Mouse (Mus musculus) heart, adult 2 months (tissue): ENCODE data around the gene Map4. TPM values are rescaled to one million over a fixed set of nuclear protein-coding genes. Genes with fewer than 3 reads are reported as not detected.

Experiments
- DNase-seq, 2 experiments: peaks; one replicate each; pipeline ENCODE4 v3.0.0; 2021
- H3K27ac ChIP-seq: fragments of 200-600 bp; 2 replicates; pipeline ENCODE4 v1.8.1; 2022
- H3K27me3 ChIP-seq: fragments of 200-500 bp; 2 replicates; pipeline ENCODE4 v1.6.1; 2012; ENCODE audit warnings: mild to moderate bottlenecking, low read length, inconsistent platforms, mixed read lengths; ENCODE audit not compliant: control insufficient read depth, insufficient read depth
- H3K36me3 ChIP-seq: fragments of 200-500 bp; 2 replicates; pipeline ENCODE4 v1.6.1; 2012; ENCODE audit warnings: low read length, inconsistent platforms; ENCODE audit not compliant: control insufficient read depth, insufficient read depth
- H3K4me1 ChIP-seq: fragments of 200-500 bp; 2 replicates; pipeline ENCODE4 v1.6.1; 2011; ENCODE audit warnings: low read length; ENCODE audit not compliant: control insufficient read depth, insufficient read depth
- H3K4me3 ChIP-seq: fragments of 200-600 bp; 2 replicates; pipeline ENCODE4 v1.8.1; 2022
- H3K79me2 ChIP-seq: fragments of 200-500 bp; replicated peaks from 2 replicates; pipeline ENCODE4 v1.6.1; 2012; ENCODE audit warnings: mild to moderate bottlenecking, inconsistent platforms, low read length, moderate library complexity, mixed read lengths; ENCODE audit not compliant: control insufficient read depth, insufficient read depth
- H3K9ac ChIP-seq: fragments of 200-500 bp; 2 replicates; pipeline ENCODE4 v1.6.1; 2012; ENCODE audit warnings: low read depth, mild to moderate bottlenecking, control low read depth, inconsistent platforms, low read length, mixed read lengths
- CTCF ChIP-seq: fragments of 200-600 bp; IDR thresholded peaks from 2 replicates; pipeline ENCODE4 v1.8.1; 2022; ENCODE audit warnings: antibody characterized with exemption, mild to moderate bottlenecking, moderate library complexity
- EP300 ChIP-seq: fragments of 200-500 bp; IDR thresholded peaks from 2 replicates; pipeline ENCODE4 v1.6.1; 2011; ENCODE audit warnings: low read depth, low read length, control low read depth; ENCODE audit not compliant: insufficient read depth
- POLR2A ChIP-seq: fragments of 200-500 bp; IDR thresholded peaks from 2 replicates; pipeline ENCODE4 v1.6.1; 2011; ENCODE audit warnings: mild to moderate bottlenecking, low read depth, low read length, control low read depth; ENCODE audit not compliant: insufficient read depth
- WGBS: fragments of 180-500 bp; shearing (Covaris S2); methylation state at CpG from one replicate; pipeline ENCODE4 v1.1.7; 2018; 5-methylcytosine and 5-hydroxymethylcytosine counted together
- intact Hi-C: fragments of 180-260 bp; cut with DNase I; formaldehyde crosslinking; loops from one replicate; pipeline ENCODE4 v1.15.1; 2025
- polyA plus RNA-seq: library from polyadenylated mRNA; depleted of rRNA; stranded (reverse); fragments of >200 nt; gene quantifications from 2 replicates; pipeline ENCODE4 v1.2.3, GENCODE M21; 2012
- total RNA-seq, 2 experiments: library from RNA; stranded (reverse); gene quantifications; 2 replicates each; pipeline ENCODE4 v1.2.3; 2021

Gene Map4
- total and polyA plus RNA-seq, 3 experiments: 183 to 331 (median 279) TPM

DNA sequence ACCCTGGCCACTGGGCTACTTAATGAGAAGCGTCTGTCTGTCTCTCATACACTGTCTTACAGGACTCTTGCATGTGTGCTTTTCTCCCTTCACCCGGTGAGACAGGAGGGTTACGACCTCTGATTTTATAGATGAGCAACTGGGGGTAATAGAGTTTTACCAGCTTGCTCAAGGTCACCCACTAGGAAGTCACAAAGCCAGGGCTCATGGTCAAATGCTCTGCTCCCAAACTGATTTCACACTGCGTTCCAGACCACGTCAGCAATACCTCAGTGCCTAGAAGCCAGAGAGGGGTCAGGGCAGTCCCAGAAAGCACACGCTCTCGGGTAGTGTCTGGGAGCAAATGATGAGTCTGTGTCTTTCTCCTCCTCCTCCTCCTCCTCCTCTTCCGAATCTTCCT lies 22.2 kb upstream of the Map4 start:
- no peak for TF ChIP-seq POLR2A
- no peak for TF ChIP-seq EP300
- no peak for TF ChIP-seq CTCF

DNA sequence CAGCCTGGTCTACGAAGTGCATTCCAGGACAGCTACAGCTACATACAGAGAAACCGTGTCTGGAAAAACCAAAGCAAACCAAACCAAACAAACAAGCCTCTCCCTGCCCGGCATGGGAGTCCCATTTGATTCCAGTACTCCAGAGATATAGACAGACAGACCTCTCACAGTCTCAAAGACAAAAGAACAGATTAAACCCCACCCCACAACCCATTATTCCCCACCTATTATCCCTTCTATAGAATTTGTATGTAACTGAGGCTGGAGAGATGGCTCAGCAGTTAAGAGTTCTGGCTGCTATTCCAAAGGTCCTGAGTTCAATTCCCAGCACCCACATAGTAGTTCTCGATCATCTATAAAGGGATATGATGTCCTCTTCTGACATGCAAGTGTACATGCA lies 21.3 kb upstream of the Map4 start:
- WGBS: 96% methylated on average over 4 of the region's 4 CpGs

More for the DNA sequence above, 22.2 kb upstream of the Map4 start:
- H3K4me3 ChIP-seq: no peak overlapping the region
- H3K36me3 ChIP-seq: no peaks in the 10 kb centered on the region
- no peak for DNase-seq
- WGBS: 96% methylated on average over 8 of the region's 8 CpGs
- H3K9ac ChIP-seq: no peak overlapping the region
- H3K27ac ChIP-seq: no peak overlapping the region
- H3K27me3 ChIP-seq: no peaks in the 10 kb centered on the region
- intact Hi-C loops: no loop called here
- no peaks in the 10 kb centered on the region for H3K79me2 ChIP-seq
- peaks cover 6% of the 10 kb centered on the region for H3K4me1 ChIP-seq

GRCm38 (mm10) chr9:109911779-109912178 lies 19.5 kb upstream of the Map4 start:
- TF ChIP-seq CTCF (no peak), POLR2A (no peak), EP300 (no peak)
- no peaks in the 10 kb centered on the region for H3K36me3 ChIP-seq
- peaks cover 6% of the 10 kb centered on the region for H3K4me1 ChIP-seq
- DNase-seq: peak; percentile 53 to 63
- intact Hi-C loops: loop anchor here (2.0 kb wide), 1 partner anchor 19 kb away; the partner anchor contains the start of gene Map4
- WGBS: 55% methylated on average over 7 of the region's 7 CpGs
- no peak overlapping the region for H3K4me3 ChIP-seq
- no peaks in the 10 kb centered on the region for H3K79me2 ChIP-seq
- no peaks in the 10 kb centered on the region for H3K27me3 ChIP-seq
- no peak overlapping the region for H3K27ac ChIP-seq
- H3K9ac ChIP-seq: no peak overlapping the region

More for the DNA sequence above, 21.3 kb upstream of the Map4 start:
- intact Hi-C loops: no loop called here
- Histone ChIP-seq H3K79me2 (no peaks in the 10 kb centered on the region), H3K9ac (no peak overlapping the region), H3K27me3 (no peaks in the 10 kb centered on the region), H3K4me3 (no peak overlapping the region), H3K4me1 (peaks cover 6% of the 10 kb centered on the region), H3K36me3 (no peaks in the 10 kb centered on the region), H3K27ac (no peak overlapping the region)
- no peak for DNase-seq
- TF ChIP-seq CTCF (no peak), EP300 (no peak), POLR2A (no peak)

- intact Hi-C loops: no loop called here
- Histone ChIP-seq H3K9ac (no peak overlapping the region), H3K36me3 (no peaks in the 10 kb centered on the region), H3K27me3 (no peaks in the 10 kb centered on the region), H3K4me3 (no peak overlapping the region), H3K27ac (no peak overlapping the region), H3K4me1 (no peaks in the 10 kb centered on the region), H3K79me2 (no peaks in the 10 kb centered on the region)
- TF ChIP-seq CTCF (no peak), POLR2A (no peak), EP300 (no peak)
- peak in 1 of 2 experiments; percentile 27 for DNase-seq
- WGBS: 49% methylated on average over 4 of the region's 4 CpGs
Observed at GRCm38 (mm10) chr9:109914269-109914926, 16.9 kb upstream of the Map4 start.

GRCm38 (mm10) chr9:109917931-109918330 lies 13.3 kb upstream of the Map4 start:
- TF ChIP-seq EP300: no peak
- intact Hi-C loops: no loop called here
- H3K4me1 ChIP-seq: no peaks in the 10 kb centered on the region
- H3K79me2 ChIP-seq: no peaks in the 10 kb centered on the region
- H3K4me3 ChIP-seq: no peak overlapping the region
- H3K36me3 ChIP-seq: no peaks in the 10 kb centered on the region
- DNase-seq: peak; percentile 55 to 68
- no peak overlapping the region for H3K27ac ChIP-seq
- 43% methylated on average over 2 of the region's 2 CpGs for WGBS
- no peaks in the 10 kb centered on the region for H3K27me3 ChIP-seq
- H3K9ac ChIP-seq: no peak overlapping the region

GRCm38 (mm10) chr9:109929131-109929530 lies 2.1 kb upstream of the Map4 start:
- no peak overlapping the region for H3K4me3 ChIP-seq
- H3K4me1 ChIP-seq: peaks cover 4% of the 10 kb centered on the region
- no peak overlapping the region for H3K27ac ChIP-seq
- no peaks in the 10 kb centered on the region for H3K36me3 ChIP-seq
- intact Hi-C loops: no loop called here
- no peak for DNase-seq
- no peaks in the 10 kb centered on the region for H3K79me2 ChIP-seq
- no peaks in the 10 kb centered on the region for H3K27me3 ChIP-seq
- over 99% methylated on average over 3 of the region's 3 CpGs for WGBS
- H3K9ac ChIP-seq: no peak overlapping the region
- TF ChIP-seq CTCF (no peak), EP300 (no peak), POLR2A (no peak)
